24 mouse cellular contexts compared by ENCODE assay signal in the genomic region with DNA sequence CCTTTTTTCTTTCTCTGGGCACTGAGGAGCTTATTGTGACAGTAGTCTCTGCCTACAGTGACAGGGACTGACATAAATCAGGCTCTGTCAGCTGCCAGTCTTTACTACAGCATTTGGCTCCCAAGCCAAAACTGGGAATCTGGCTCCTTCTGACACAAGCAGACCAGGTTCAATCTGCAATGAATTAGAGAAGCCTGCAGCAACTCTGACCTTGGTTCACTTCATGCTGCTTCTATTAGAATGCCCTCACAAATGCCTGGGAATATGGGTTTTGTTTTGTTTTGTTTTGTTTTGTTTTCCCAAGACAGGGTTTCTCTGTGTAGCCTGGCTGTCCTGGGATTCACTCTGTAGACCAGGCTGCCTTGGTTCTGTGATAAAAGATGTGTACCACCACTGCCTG.
DNase-seq lines count a peak whose midpoint lies in the region; ATAC-seq and TF ChIP-seq lines count a peak whose summit lies in the region.
"Had no signal": no experiment of that assay in that cellular context is flagged by ENCODE, and none has a peak within 500 bp of the region (broad histone marks: within the 10 kb centered on the region; RNA-seq: fewer than 3 reads in every experiment).

No protein-coding gene starts in this region.

- no peak overlapping the region for H3K4me3 ChIP-seq in heart, postnatal 0 days (ENCODE audit: low read depth, low read length)
- no peak overlapping the region for H3K4me3 ChIP-seq in embryonic facial prominence, embryonic 11.5 days (ENCODE audit: low read depth, low read length)
- H3K4me3 ChIP-seq: embryonic facial prominence, embryonic 15.5 days; limb, embryonic 12.5 days had no signal

- peak; percentile 38 for DNase-seq in embryo, embryonic 10.5 days (ENCODE audit: low spot score)
- no peak for DNase-seq in embryo, embryonic 9.5 days (ENCODE audit: extremely low spot score)
- no peak for DNase-seq in heart, postnatal 0 days (ENCODE audit: low spot score)
- no peak for DNase-seq in heart, postnatal 36 days
- DNase-seq in layer of hippocampus, adult 9-11 months, result peak; percentile 21
- DNase-seq in layer of hippocampus, adult 9-10 months (ENCODE audit: low spot score), result no peak
- peak; percentile 71 for DNase-seq in embryonic facial prominence, embryonic 11.5 days (ENCODE audit: low spot score)
- DNase-seq in frontal cortex, postnatal 14 days (ENCODE audit: low spot score in 2 of 2), result no peak
- DNase-seq: cerebellum, adult 18-20 months; cerebellum, postnatal 36 days; gastrocnemius, postnatal 36 days; heart, postnatal 10 days; kidney, postnatal 25 days; liver, postnatal 0 days; thymus, adult 18-20 months; thymus, postnatal 36 days had no signal

- H3K27ac ChIP-seq in heart, postnatal 0 days (ENCODE audit: low read depth), result peak overlapping the region; percentile 12; the same call in 1 of the 2 replicates
- H3K27ac ChIP-seq in embryonic facial prominence, embryonic 11.5 days (replicated peaks; ENCODE audit: low read depth, low read length), result no peak overlapping the region
- H3K27ac ChIP-seq: embryonic facial prominence, embryonic 15.5 days; hindbrain, postnatal 0 days; limb, embryonic 12.5 days; macrophage had no signal

- H3K9ac ChIP-seq in heart, postnatal 0 days (replicated peaks; ENCODE audit: low read depth, low read length), result no peak overlapping the region
- no peak overlapping the region for H3K9ac ChIP-seq in embryonic facial prominence, embryonic 11.5 days (replicated peaks; ENCODE audit: low read length)
- H3K9ac ChIP-seq: embryonic facial prominence, embryonic 15.5 days; limb, embryonic 12.5 days; liver, postnatal 0 days had no signal

- TF ChIP-seq EP300 in heart, postnatal 0 days (IDR thresholded peaks at IDR 0.05; ENCODE audit: low read depth), result no peak

- H3K9me3 ChIP-seq in heart, postnatal 0 days (replicated peaks; ENCODE audit: control insufficient read depth, low read length), result no peaks in the 10 kb centered on the region
- no peaks in the 10 kb centered on the region for H3K9me3 ChIP-seq in embryonic facial prominence, embryonic 11.5 days (replicated peaks; ENCODE audit: control insufficient read depth, low read length)
- H3K9me3 ChIP-seq: embryonic facial prominence, embryonic 15.5 days; limb, embryonic 12.5 days had no signal

- intact Hi-C loops in heart, postnatal 36 days (cut with DNase I), result loop anchor here (5.0 kb wide), 2 partner anchors 59 to 104 kb away; no protein-coding TSS in a partner anchor

- H3K4me1 ChIP-seq in heart, postnatal 0 days (ENCODE audit: control insufficient read depth, insufficient read depth), result peaks cover 8% of the 10 kb centered on the region; the same call in 1 of the 2 replicates
- no peaks in the 10 kb centered on the region for H3K4me1 ChIP-seq in embryonic facial prominence, embryonic 11.5 days (ENCODE audit: control insufficient read depth, insufficient read depth, low read length)

- TF ChIP-seq CTCF in heart, postnatal 0 days (IDR thresholded peaks at IDR 0.05; ENCODE audit: low read depth), result no peak

- no peaks in the 10 kb centered on the region for H3K27me3 ChIP-seq in heart, postnatal 0 days (ENCODE audit: control insufficient read depth, insufficient read depth, low read length)
- H3K27me3 ChIP-seq in embryonic facial prominence, embryonic 11.5 days (ENCODE audit: control insufficient read depth, insufficient read depth, low read length), result no peaks in the 10 kb centered on the region
- H3K27me3 ChIP-seq: embryonic facial prominence, embryonic 15.5 days; limb, embryonic 12.5 days had no signal

- no peak for ATAC-seq in heart, postnatal 0 days (ENCODE audit: insufficient read depth, low read depth)
- ATAC-seq in embryonic facial prominence, embryonic 11.5 days (replicated peaks; ENCODE audit: insufficient number of reproducible peaks, low FRiP score, low TSS enrichment, low read depth), result no peak
- ATAC-seq: CD4-positive, CD25-positive, alpha-beta regulatory T cell, adult 4 months; hindbrain, postnatal 0 days; intestine, embryonic 16.5 days; liver, postnatal 0 days; lung, postnatal 0 days had no signal

- no peaks in the 10 kb centered on the region for H3K36me3 ChIP-seq in heart, postnatal 0 days (replicated peaks; ENCODE audit: control insufficient read depth, insufficient read depth, low read length)
- H3K36me3 ChIP-seq in embryonic facial prominence, embryonic 11.5 days (replicated peaks; ENCODE audit: control insufficient read depth, insufficient read depth, low read depth, low read length), result no peaks in the 10 kb centered on the region
- H3K36me3 ChIP-seq: embryonic facial prominence, embryonic 15.5 days had no signal

- H3K4me2 ChIP-seq in heart, postnatal 0 days (ENCODE audit: low read depth, low read length), result no peak overlapping the region
- H3K4me2 ChIP-seq in embryonic facial prominence, embryonic 11.5 days (ENCODE audit: low read depth, low read length), result no peak overlapping the region
- H3K4me2 ChIP-seq: embryonic facial prominence, embryonic 15.5 days; limb, embryonic 12.5 days; liver, embryonic 11.5 days had no signal

Comparison
In these comparisons a context has a peak if more than half of its experiments do, and no peak if none do; other contexts are left out.
1. DNase-seq: peak in embryo, embryonic 10.5 days (single experiment), layer of hippocampus, adult 9-11 months (single experiment) and embryonic facial prominence, embryonic 11.5 days (single experiment); none in embryo, embryonic 9.5 days (single experiment), heart, postnatal 0 days (single experiment), heart, postnatal 36 days (0 of 2), layer of hippocampus, adult 9-10 months (single experiment) and frontal cortex, postnatal 14 days (0 of 2).